Mouse (Mus musculus) lung, postnatal 25 days (tissue): ENCODE results near the gene Rab44.

Source experiments
- DNase-seq: peaks from one replicate; pipeline ENCODE4 v3.0.0; 2022; ENCODE audit warnings: low spot score

Gene Rab44

GRCm38 (mm10) chr17:29168438-29168837, 54.5 kb downstream of the Rab44 start:
- no peak for DNase-seq

- no peak for DNase-seq
Measured at GRCm38 (mm10) chr17:29168996-29169601, 55.2 kb downstream of the Rab44 start.

DNA sequence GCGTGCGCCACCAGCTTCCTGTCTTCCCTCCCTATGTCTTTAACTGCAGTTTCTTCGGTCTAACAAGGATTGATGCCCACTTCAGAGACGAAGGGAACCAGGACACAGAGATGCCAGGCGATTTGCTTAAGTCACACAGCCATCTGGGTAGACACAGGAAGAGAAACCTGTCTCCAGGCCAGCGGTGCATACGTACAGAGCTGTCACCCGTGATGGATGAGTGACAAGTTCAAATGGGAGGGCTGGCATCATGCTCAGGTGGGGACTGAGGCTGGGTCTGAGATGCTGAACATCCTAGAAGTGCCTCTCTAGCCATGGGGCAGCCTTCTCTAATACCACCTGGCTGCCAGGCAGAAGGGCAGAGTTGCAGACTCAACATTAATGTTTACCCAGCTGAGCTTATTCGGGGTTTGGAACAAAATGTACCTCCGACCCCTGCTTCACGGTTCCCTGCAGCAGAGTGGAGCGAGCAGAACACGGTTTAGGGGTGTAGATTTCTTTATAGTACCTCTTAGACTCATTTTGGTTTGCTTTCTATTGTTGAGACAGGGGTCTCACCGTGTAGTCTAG, 56.6 kb downstream of the Rab44 start:
- no peak for DNase-seq

DNA sequence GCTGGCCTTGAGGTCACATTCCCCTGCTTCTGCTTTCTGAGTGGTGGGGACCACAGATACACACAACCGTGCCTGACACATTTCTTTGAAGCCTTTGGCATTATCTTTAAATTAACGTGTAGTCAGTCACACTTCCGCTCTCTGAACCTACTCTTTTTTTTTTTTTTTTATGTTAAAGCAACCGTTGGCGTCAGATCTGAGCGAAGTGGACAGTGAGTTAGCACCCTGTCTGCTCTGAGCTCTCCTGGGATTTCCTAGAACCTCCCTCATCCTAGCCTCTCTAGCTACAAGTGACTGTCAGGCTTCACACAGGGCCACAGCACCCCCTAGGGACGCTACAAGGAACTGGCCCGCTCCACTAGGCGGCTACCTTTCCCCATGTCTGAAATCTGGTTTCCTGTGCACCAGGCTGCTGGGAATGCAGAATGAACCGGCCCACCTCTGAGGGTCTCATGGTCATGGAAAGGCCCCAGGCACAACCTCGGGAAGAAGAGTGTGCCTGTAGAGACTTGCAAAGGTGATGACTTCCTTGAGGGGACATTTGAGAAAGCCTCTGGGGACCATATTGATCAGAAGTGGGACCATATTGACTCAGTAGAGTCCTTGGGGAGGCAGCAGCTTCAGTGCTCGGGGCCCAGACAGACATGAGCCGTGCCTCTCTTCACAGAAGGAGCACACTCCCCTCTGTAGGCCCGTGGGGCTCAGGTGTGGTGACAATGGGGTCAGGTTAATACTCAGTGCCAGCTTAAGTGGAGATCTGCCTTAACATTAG, 57.2 kb downstream of the Rab44 start:
- DNase-seq: peak; percentile 88

DNA sequence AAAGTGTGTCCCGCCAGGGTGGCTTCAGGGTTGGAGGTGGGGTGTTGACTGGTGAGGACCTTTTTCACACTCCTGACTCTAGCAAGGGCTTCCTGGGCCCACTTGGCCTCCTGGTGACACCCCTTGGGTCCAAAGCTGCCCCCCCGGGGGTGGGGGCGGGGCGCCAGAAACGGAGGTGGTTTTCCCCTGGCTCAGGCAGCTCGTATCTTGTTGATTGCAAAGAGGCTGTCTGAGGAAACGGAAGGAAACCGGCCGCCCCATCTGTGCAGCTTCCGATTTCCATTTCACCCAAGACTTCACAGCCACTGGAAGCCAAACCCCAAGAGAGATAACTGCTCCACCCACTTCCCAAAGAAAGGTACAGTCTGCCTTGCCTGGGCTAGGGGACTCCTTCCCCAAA, 58.1 kb downstream of the Rab44 start:
- peak; percentile 57 for DNase-seq

DNA sequence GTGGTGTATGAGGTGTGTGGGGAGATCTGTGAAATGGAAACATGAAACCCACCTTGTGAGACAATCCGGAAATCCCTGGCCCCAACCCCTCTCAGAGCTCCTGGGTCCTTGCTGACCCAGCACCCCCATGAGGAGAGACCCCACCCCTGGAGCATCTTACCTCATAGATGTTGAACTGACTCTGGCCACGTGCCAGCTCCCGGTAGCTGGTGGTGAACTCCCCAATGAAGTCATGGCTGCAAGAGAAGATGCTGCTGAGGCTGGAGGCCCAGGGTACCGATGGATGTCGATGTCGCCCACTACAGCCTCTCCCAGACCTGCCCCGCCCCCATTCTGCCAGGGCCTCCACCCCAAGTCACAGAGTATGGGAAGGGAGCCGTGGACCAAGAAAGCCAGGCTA, 59.2 kb downstream of the Rab44 start:
- no peak for DNase-seq

DNA sequence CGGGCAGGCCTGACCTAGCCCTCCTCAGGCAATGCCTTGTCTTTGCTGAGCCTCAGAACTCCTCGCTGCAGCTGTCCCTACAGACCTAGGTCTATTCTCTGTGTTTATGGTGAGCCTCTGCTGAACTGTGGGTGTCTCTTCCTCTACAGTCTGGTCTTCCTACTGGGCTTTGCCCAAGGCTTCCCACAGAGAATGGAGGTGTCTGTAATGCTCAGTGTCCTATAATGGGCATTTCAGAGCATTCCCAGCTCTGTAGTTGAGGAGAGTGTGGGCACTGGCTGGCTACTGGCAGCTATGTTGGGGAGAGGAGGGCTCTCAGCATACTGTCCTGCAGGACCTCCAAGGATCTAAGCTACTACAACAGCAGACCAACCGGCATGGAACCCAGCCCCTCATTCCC, 61.7 kb downstream of the Rab44 start:
- DNase-seq: no peak

DNA sequence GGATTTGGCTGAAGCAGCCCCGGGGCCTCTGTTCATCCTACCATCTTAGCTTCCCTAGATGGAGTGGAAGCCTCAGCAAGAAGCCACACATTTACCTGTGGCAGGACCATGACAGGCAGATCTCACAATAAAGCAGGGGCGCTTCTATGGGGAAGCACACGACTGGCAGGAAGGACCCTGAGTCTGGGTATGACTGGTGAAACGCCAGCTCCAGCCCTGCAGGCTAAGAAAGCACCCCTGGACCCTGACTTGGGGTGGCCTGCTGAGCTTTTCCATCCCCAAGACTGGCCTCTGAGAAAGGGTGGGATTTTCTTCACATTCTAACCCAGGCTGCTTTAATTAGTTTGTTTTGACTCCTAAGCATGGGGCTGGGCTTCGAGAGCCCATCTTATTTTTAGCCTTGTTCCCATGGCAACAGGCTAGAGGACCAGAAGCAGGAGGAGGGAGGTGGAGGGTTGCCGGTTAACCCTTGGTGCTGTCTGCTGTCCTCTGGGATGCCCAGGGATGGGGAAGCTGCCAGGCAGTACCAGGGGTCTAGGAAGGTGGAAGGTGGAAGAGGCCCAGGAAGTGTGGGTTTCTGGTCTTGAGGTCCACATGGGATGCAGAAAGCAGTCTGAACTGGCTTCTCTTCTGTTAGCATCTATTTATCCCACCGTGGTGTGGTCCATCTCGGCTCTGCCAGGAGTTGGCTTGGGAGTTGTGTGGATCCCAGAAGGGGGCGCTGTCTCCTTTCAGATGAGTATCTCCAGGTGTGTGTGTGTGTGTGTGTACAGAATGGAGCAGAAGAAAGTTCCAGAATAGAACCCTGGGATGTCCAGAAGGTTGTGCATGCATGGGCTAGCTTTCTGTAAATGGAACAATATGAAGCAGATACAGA, 62.7 kb downstream of the Rab44 start:
- peak; percentile 67 for DNase-seq

- DNase-seq: no peak
Measured at GRCm38 (mm10) chr17:29178503-29179059, 64.6 kb downstream of the Rab44 start.

DNA sequence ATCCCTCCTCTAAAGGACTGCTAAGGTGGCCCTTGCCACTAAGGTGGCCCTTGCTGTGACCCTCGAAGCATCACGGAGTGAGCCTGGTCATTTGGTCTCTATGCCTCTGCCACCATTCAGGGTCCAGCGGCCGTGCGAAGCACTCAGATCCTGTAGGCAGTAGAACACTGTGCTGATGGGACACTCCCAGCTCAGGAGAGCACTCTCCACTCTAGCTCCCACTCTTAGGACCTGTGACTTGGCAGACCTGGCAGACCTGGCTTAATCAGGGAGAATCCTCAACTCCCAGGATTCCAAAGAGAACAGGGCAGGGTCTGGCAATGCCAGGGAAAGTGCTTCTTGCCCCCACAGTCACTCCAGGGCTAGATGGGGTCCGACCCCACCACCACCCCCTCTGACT, 66.0 kb downstream of the Rab44 start:
- DNase-seq: no peak

DNA sequence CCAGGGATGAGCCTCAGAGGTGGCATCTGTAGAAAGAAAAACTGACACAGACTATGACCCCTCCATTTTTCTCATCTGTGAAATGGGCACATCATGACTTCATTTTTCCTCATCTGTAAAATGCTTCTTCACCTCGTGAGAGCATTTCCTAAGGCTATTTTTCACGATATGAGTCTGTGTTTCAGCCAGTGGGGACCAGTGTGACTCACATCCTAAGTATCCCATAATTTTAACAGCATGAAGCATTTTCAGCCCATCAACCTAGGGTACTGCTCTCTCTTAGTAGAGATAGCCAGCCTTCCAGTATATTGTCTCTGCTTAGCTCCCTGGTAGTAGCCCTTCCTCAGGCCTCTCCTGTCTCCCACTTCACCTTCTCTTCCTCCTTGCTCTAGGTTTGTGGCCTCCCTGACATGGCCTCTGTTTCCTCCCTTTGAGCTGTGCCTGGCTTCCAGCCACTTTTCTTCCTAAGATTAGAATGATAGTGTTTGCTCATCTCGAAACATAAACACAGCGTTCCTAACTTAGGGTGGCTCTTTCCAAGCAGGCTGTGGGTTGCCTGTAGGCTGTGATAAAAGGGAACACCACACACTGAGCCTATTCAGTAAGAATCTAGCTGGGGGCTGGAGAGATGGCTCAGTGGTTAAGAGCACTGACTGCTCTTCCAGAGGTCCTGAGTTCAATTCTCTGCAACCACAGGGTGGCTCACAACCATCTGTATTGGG, 66.6 kb downstream of the Rab44 start:
- DNase-seq: peak; percentile 67

DNA sequence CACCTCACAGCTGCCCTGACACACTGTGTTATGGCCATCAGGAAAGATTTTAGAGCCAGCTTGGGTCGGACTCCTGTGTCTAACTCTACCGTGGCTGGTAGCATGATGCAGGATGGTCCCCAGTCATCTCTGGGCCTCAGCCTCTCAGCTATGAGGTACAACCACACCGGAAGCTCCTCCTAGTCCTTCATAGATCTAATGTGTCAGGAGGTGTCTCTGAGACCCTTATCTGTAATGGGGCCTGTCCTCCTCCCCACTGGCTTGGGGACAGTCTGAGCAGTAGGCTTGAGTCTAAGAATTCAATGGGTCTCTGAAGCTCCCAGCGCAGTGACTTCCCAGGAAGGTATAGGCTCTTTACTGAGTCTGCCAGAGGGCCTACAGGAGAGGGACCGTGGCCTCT, 67.8 kb downstream of the Rab44 start:
- no peak for DNase-seq

DNA sequence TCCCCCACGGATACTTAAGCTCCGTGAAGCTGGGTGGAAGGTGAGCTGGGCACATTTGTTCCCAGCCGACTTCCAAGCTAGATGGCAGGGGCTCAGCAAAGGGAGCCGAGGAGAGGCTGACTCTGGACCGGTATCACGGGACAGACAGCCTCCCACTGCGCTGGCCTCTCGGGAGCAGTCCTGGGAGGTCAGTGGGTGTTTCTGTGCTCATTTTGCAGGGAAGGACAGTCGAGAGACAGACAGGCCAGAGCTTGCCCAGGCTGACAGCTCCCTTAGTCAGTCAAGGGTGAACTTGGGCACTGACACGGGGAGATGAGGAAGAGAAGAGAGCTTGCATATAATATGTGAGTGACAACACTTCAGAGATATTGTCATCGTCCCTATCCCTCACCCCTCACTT, 69.2 kb downstream of the Rab44 start:
- DNase-seq: no peak

DNA sequence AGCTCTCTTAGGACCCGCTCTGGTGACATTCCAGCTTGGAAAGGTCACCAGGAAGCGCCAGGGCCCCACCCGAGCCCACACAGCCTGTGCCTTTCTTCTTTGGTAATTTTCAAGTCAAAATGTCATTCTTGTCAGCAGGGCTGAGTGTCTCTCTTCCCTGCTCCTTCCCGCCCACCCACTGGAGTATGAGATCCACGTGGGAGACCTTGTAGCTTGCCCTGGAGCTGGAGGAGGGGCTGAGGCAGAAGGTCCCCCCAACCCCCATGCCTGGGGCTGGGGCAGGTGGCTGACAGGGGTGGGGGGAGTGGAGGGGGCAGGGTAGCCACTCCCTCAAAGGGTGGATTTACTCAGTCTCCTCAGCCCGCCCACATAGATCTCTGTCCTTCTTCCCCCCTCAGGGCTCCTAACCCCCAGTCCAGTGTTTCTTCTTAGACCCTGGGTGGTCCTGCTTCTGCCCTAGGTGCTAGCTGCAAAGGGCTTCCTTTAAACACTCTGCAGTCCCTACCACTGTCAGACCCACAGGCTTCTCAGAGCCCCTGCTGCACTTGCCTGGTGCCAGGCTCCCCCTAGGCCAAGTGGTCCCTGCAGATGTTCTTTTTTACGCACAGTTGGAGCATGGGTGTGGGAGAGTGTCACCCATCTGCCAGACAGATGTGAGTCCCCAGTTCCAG, 71.6 kb downstream of the Rab44 start:
- DNase-seq: no peak

DNA sequence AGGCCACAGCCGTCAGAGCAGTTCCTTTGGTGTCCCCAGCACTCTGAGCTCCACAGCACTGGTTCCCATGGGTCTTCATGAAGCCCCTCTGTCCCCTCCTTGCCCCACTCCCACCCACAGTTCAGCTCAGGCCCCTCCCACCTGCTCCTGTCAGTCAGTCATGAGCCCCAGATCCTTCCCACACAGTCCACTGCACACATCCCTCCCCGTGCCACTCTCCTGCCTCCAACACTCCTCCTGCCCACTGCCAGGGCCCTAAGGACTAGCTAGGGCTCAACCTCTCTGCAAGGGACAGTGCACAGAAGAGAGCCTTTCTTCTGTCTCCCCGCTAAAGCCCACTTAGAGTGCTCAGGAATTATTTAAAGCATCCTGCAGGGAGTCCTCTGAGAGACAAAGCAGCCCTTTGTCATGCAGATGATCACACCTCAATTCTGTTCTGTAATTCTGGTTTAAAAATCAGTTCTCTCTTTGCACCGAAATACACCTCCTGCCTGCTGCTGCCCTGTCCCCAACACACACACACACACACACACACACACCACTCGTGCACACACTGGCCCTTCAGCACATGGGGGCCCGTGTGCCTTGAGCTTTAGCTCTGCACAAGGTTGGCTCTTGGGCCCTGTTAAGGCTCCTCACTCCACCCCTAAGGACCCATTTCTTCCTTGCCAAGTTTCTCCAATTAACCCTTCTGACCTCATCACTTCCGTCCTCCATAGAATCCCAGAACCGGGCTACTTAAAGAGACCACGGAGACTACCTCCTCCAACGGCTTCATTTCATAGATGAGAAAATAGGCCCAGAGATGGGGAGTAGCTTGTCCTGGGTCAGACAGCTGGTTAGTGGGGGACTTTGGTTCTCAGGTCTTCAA, 73.3 kb downstream of the Rab44 start:
- no peak for DNase-seq

- DNase-seq: no peak
Measured at GRCm38 (mm10) chr17:29188989-29189388, 75.0 kb downstream of the Rab44 start.

GRCm38 (mm10) chr17:29195579-29195978, 81.6 kb downstream of the Rab44 start:
- DNase-seq: no peak
